Comparison of ENCODE assay signal across 14 mouse cellular contexts in the genomic region with DNA sequence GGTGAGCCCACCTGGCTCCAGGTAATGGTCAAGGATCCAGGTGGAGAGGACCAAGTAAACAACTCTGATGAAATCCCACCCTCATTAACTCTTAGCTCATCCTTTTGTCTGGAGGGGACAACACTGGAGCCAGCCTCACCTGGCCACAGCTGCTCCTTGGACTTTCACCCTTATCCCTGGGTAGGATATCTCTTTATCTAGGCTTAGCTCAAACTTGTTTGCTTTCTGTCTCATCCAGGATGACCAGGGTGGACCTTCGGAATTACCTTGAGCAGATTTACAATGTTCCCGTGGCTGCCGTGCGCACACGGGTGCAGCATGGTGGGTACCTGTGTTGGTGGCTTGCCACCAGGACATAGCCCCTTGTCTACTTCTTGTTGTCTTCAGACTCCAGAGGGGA. TPM values are rescaled to one million over a fixed set of nuclear protein-coding genes. Genes with fewer than 3 reads are reported as not detected.
A peak's percentile ranks its signal among the peaks of the same experiment; 100 is the strongest.
DNase-seq lines count a peak whose midpoint lies in the region; ATAC-seq and TF ChIP-seq lines count a peak whose summit lies in the region.
"Had no signal": no experiment of that assay in that cellular context is flagged by ENCODE, and none has a peak within 500 bp of the region (broad histone marks: within the 10 kb centered on the region; RNA-seq: fewer than 3 reads in every experiment).

No protein-coding gene starts in this region.

- H3K4me3 ChIP-seq in heart, embryonic 11.5 days (ENCODE audit: low read depth, low read length) = no peak overlapping the region
- no peak overlapping the region for H3K4me3 ChIP-seq in heart, adult 2 months
- no peak overlapping the region for H3K4me3 ChIP-seq in liver, adult 2 months (ENCODE audit: insufficient read depth, low read depth, low read length)
- no peak overlapping the region for H3K4me3 ChIP-seq in limb, embryonic 12.5 days (replicated peaks)
- H3K4me3 ChIP-seq in stomach, embryonic 14.5 days (ENCODE audit: low read depth, low read length) = no peak overlapping the region
- H3K4me3 ChIP-seq: layer of hippocampus, adult 2 months had no signal

- H3K9ac ChIP-seq in heart, embryonic 11.5 days (ENCODE audit: low read depth, low read length) = no peak overlapping the region
- H3K9ac ChIP-seq in heart, adult 2 months (ENCODE audit: low read depth, low read length) = no peak overlapping the region
- no peak overlapping the region for H3K9ac ChIP-seq in liver, adult 2 months (ENCODE audit: low read depth, low read length)
- H3K9ac ChIP-seq in limb, embryonic 12.5 days (replicated peaks) = no peak overlapping the region
- no peak overlapping the region for H3K9ac ChIP-seq in stomach, embryonic 14.5 days (replicated peaks; ENCODE audit: low read depth, low read length)

- TF ChIP-seq EP300 in heart, adult 2 months (IDR thresholded peaks at IDR 0.05; ENCODE audit: insufficient read depth, low read depth, low read length) = no peak

- H3K36me3 ChIP-seq in heart, embryonic 11.5 days (ENCODE audit: control insufficient read depth, insufficient read depth, low read length) = no peaks in the 10 kb centered on the region; the same call in 1 of the 2 replicates
- no peaks in the 10 kb centered on the region for H3K36me3 ChIP-seq in heart, adult 2 months (ENCODE audit: control insufficient read depth, insufficient read depth, low read length)
- H3K36me3 ChIP-seq in liver, adult 2 months (ENCODE audit: control insufficient read depth, insufficient read depth, low read length) = no peaks in the 10 kb centered on the region
- H3K36me3 ChIP-seq in limb, embryonic 12.5 days = peaks cover 13% of the 10 kb centered on the region; the same call in 1 of the 2 replicates
- H3K36me3 ChIP-seq in stomach, embryonic 14.5 days (ENCODE audit: control insufficient read depth, insufficient read depth, low read length) = peaks cover 4% of the 10 kb centered on the region; the same call in 1 of the 2 replicates

- no peak for TF ChIP-seq POLR2A in heart, adult 2 months (IDR thresholded peaks at IDR 0.05; ENCODE audit: insufficient read depth, low read depth, low read length)
- no peak for TF ChIP-seq POLR2A in liver, adult 2 months (IDR thresholded peaks at IDR 0.05; ENCODE audit: extremely low read depth, insufficient read depth, low read length)

- H3K9me3 ChIP-seq in heart, embryonic 11.5 days (replicated peaks; ENCODE audit: control insufficient read depth, low read length) = no peaks in the 10 kb centered on the region
- no peaks in the 10 kb centered on the region for H3K9me3 ChIP-seq in limb, embryonic 12.5 days
- H3K9me3 ChIP-seq in stomach, embryonic 14.5 days (ENCODE audit: control insufficient read depth, low read depth, low read length) = no peaks in the 10 kb centered on the region

- ATAC-seq in heart, embryonic 11.5 days (replicated peaks; ENCODE audit: insufficient number of reproducible peaks, low FRiP score, low TSS enrichment) = no peak
- ATAC-seq in limb, embryonic 12.5 days (ENCODE audit: insufficient number of reproducible peaks, insufficient read depth, low FRiP score, low TSS enrichment, low read depth) = no peak
- ATAC-seq in stomach, embryonic 14.5 days (ENCODE audit: insufficient number of reproducible peaks, insufficient read depth, low FRiP score, low read depth) = no peak
- no peak for ATAC-seq in erythroid progenitor cell, adult 5-6 weeks (replicated peaks; ENCODE audit: low FRiP score, poor library complexity, severe bottlenecking)

- no peaks in the 10 kb centered on the region for H3K27me3 ChIP-seq in heart, embryonic 11.5 days (ENCODE audit: control insufficient read depth, insufficient read depth, low read length)
- no peaks in the 10 kb centered on the region for H3K27me3 ChIP-seq in heart, adult 2 months (ENCODE audit: control insufficient read depth, insufficient read depth, low read length)
- no peaks in the 10 kb centered on the region for H3K27me3 ChIP-seq in liver, adult 2 months (ENCODE audit: control insufficient read depth, insufficient read depth, low read length)
- H3K27me3 ChIP-seq in limb, embryonic 12.5 days = no peaks in the 10 kb centered on the region
- no peaks in the 10 kb centered on the region for H3K27me3 ChIP-seq in stomach, embryonic 14.5 days (ENCODE audit: control insufficient read depth, insufficient read depth, low read length)

- 94% methylated on average over 5 of the region's 5 CpGs for WGBS in heart, embryonic 11.5 days (ENCODE audit: insufficient replicate concordance)
- 97% methylated on average over 5 of the region's 5 CpGs for WGBS in heart, adult 2 months
- 39% methylated on average over 5 of the region's 5 CpGs for WGBS in liver, adult 2 months
- WGBS in limb, embryonic 12.5 days = over 99% methylated on average over 5 of the region's 5 CpGs
- 92% methylated on average over 5 of the region's 5 CpGs for WGBS in stomach, embryonic 14.5 days

- H3K79me2 ChIP-seq in heart, adult 2 months (replicated peaks; ENCODE audit: control insufficient read depth, insufficient read depth, low read length) = no peaks in the 10 kb centered on the region
- H3K79me2 ChIP-seq in liver, adult 2 months (ENCODE audit: control insufficient read depth, insufficient read depth, low read length) = no peaks in the 10 kb centered on the region

- H3K4me1 ChIP-seq in heart, embryonic 11.5 days (ENCODE audit: control insufficient read depth, insufficient read depth, low read length) = peaks cover 52% of the 10 kb centered on the region
- peaks cover 7% of the 10 kb centered on the region; the same call in 1 of the 2 replicates for H3K4me1 ChIP-seq in heart, adult 2 months (ENCODE audit: control insufficient read depth, insufficient read depth, low read length)
- H3K4me1 ChIP-seq in liver, adult 2 months (ENCODE audit: control insufficient read depth, insufficient read depth, low read length) = peaks cover 12% of the 10 kb centered on the region
- H3K4me1 ChIP-seq in limb, embryonic 12.5 days (replicated peaks) = peaks cover 79% of the 10 kb centered on the region
- H3K4me1 ChIP-seq in stomach, embryonic 14.5 days (ENCODE audit: control insufficient read depth, insufficient read depth, low read length) = peaks cover 62% of the 10 kb centered on the region

- intact Hi-C loops in heart, adult 2 months (cut with DNase I) = loop anchor here (5.0 kb wide), 2 partner anchors 46 to 141 kb away; no protein-coding TSS in a partner anchor

- DNase-seq in heart, adult 2 months = no peak
- peak; percentile 83 for DNase-seq in liver, adult 2 months (ENCODE audit: extremely low read depth, low read depth, low spot score)
- no peak for DNase-seq in liver
- DNase-seq in cerebellum, postnatal 4 days (ENCODE audit: low spot score in 2 of 2) = no peak
- DNase-seq: adrenal gland, postnatal 25 days; kidney, adult 11 months; thymus, postnatal 36 days had no signal

- H3K27ac ChIP-seq in heart, embryonic 11.5 days (ENCODE audit: low read depth, low read length) = peak overlapping the region; percentile 82
- no peak overlapping the region for H3K27ac ChIP-seq in heart, adult 2 months
- H3K27ac ChIP-seq in liver, adult 2 months (replicated peaks; ENCODE audit: insufficient read depth, low read depth, low read length) = peak overlapping the region; percentile 63
- H3K27ac ChIP-seq in limb, embryonic 12.5 days = peak overlapping the region; percentile 97
- H3K27ac ChIP-seq in stomach, embryonic 14.5 days (ENCODE audit: low read length) = peak overlapping the region; percentile 98
- H3K27ac ChIP-seq: layer of hippocampus, adult 2 months had no signal

- TF ChIP-seq CTCF in heart, adult 2 months (IDR thresholded peaks at IDR 0.05) = no peak
- no peak for TF ChIP-seq CTCF in liver, adult 2 months (IDR thresholded peaks at IDR 0.05; ENCODE audit: low read depth, low read length)

- no peak overlapping the region for H3K4me2 ChIP-seq in heart, embryonic 11.5 days
- no peak overlapping the region for H3K4me2 ChIP-seq in limb, embryonic 12.5 days
- no peak overlapping the region for H3K4me2 ChIP-seq in stomach, embryonic 14.5 days (replicated peaks; ENCODE audit: low read depth, low read length)

RNA-seq across cellular contexts. Expression of a gene that starts 3.3 kb away (rescaled TPM):
- 15.4 and 19.3 TPM in 2 replicates for polyA plus RNA-seq in heart, embryonic 11.5 days (2014; fragmentation: Nextera tagmentation; extraction: Ambion mirVana)
- total RNA-seq in heart, adult 2 months (2021) = 1 to 10 TPM in 1 of 2 experiments, under 1 TPM in 1; 0.89 to 2.1 TPM
- 12.8 and 18.0 TPM in 2 replicates for polyA plus RNA-seq in heart, adult 2 months (2012; rRNA removed)
- 45.0 and 54.8 TPM in 2 replicates for total RNA-seq in liver, adult 2 months (2014; rRNA removed)
- 7.6 and 9.0 TPM in 2 replicates for polyA plus RNA-seq in liver, adult 2 months (2012; rRNA removed)
- 29.4 and 33.3 TPM in 2 replicates for polyA plus RNA-seq in limb, embryonic 12.5 days (2016; fragmentation: Nextera tagmentation; extraction: Ambion mirVana)
- polyA plus RNA-seq in stomach, embryonic 14.5 days (2014; fragmentation: Nextera tagmentation; extraction: Ambion mirVana) = 32.6 and 35.6 TPM in 2 replicates
- 9.6 TPM in 1 of 2 replicates, not detected in the other for total RNA-seq in erythroid progenitor cell, adult 5-6 weeks (2015; ENCODE audit: low replicate concordance)
- 0.13 TPM in 1 of 2 replicates, not detected in the other for total RNA-seq in erythroid progenitor cell, adult 5-6 weeks (2017; ENCODE audit: low replicate concordance)

RNA-seq across cellular contexts. Expression of a gene that starts 37.2 kb away (rescaled TPM):
- polyA plus RNA-seq in heart, embryonic 11.5 days (2014; fragmentation: Nextera tagmentation; extraction: Ambion mirVana) = 16.0 and 16.3 TPM in 2 replicates
- 1 to 10 TPM; 1.1 to 1.3 TPM for total RNA-seq in heart, adult 2 months (2021)
- polyA plus RNA-seq in heart, adult 2 months (2012; rRNA removed) = 1.8 TPM in 1 of 2 replicates, not detected in the other
- total RNA-seq in liver, adult 2 months (2014; rRNA removed) = 6.4 TPM in 1 of 2 replicates, not detected in the other
- not detected in 2 replicates for polyA plus RNA-seq in liver, adult 2 months (2012; rRNA removed)
- polyA plus RNA-seq in limb, embryonic 12.5 days (2016; fragmentation: Nextera tagmentation; extraction: Ambion mirVana) = 14.3 and 17.3 TPM in 2 replicates
- polyA plus RNA-seq in stomach, embryonic 14.5 days (2014; fragmentation: Nextera tagmentation; extraction: Ambion mirVana) = 2.2 and 2.6 TPM in 2 replicates
- total RNA-seq in erythroid progenitor cell, adult 5-6 weeks (2015; ENCODE audit: low replicate concordance) = not detected in 2 replicates
- not detected in 2 replicates for total RNA-seq in erythroid progenitor cell, adult 5-6 weeks (2017; ENCODE audit: low replicate concordance)
- total RNA-seq: adrenal gland, postnatal 25 days; layer of hippocampus, adult 2 months; left cerebral cortex, postnatal 14 days; megakaryocyte-erythroid progenitor cell, adult 5-6 weeks had no signal
